Comparison of ENCODE assay signal across 25 mouse cellular contexts in the genomic region with DNA sequence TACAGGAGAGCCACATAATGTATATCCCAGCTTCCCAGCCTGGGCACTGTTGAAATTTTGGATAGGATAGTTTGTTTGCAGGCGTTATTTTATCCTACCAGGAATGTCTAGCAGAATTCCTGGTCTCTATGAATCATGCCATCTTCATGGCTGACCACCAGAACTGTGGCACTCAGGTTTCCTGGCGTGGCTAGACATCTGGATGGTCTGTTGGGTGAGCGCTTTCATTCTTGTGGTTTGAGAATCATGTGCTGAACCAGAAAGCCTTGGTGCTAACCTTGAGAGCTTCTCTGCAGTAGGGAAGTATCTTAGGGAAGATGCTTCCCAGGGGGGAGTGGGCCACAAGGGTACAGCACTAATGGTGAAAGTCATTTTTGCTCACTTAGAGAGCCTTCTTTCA. TPM values are rescaled to one million over a fixed set of nuclear protein-coding genes. Genes with fewer than 3 reads are reported as not detected.
DNase-seq lines count a peak whose midpoint lies in the region; ATAC-seq and TF ChIP-seq lines count a peak whose summit lies in the region.
"Had no signal": no experiment of that assay in that cellular context is flagged by ENCODE, and none has a peak within 500 bp of the region (broad histone marks: within the 10 kb centered on the region; RNA-seq: fewer than 3 reads in every experiment).

No protein-coding gene starts in this region.

- H3K27ac ChIP-seq in ES-Bruce4 (ENCODE audit: insufficient read depth, low read length), result peak overlapping the region; percentile 13; the same call in 1 of the 2 replicates
- H3K27ac ChIP-seq in thymus, adult 2 months (ENCODE audit: control insufficient read depth, insufficient read depth, low read length), result no peak overlapping the region
- H3K27ac ChIP-seq: heart, embryonic 13.5 days; hindbrain, embryonic 14.5 days; hindbrain, postnatal 0 days had no signal

- no peak for TF ChIP-seq POLR2A in ES-Bruce4 (IDR thresholded peaks at IDR 0.05; ENCODE audit: insufficient read depth, low read length)
- no peak for TF ChIP-seq POLR2A in thymus, adult 2 months (IDR thresholded peaks at IDR 0.05; ENCODE audit: control insufficient read depth, extremely low read depth, insufficient read depth, low read length, poor library complexity)

- CTCF ChIA-PET in Patski (lab: Charles Lee), result interaction anchor here (0.8 kb wide), 1 partner anchor 29 kb away, joined by 3 read pairs; no protein-coding TSS in a partner anchor

- H3K9ac ChIP-seq in ES-Bruce4 (ENCODE audit: low read depth, poor library complexity, severe bottlenecking), result no peak overlapping the region
- H3K9ac ChIP-seq: forebrain, postnatal 0 days; heart, embryonic 13.5 days; hindbrain, embryonic 14.5 days had no signal

- TF ChIP-seq EP300 in ES-Bruce4 (IDR thresholded peaks at IDR 0.05; ENCODE audit: insufficient read depth, low read depth, low read length), result no peak

- peak; percentile 57 for ATAC-seq in Patski
- ATAC-seq: CD4-positive, CD25-positive, alpha-beta regulatory T cell, adult 4 months; forebrain, embryonic 14.5 days; forebrain, postnatal 0 days; hindbrain, postnatal 0 days; inflammation-experienced regulatory T-cells, adult 6 months; intestine, embryonic 16.5 days had no signal

- POLR2A ChIA-PET in Patski (lab: Charles Lee), result no interaction called here

- H3K36me3 ChIP-seq in ES-Bruce4 (ENCODE audit: control insufficient read depth, insufficient read depth, low read length, poor library complexity, severe bottlenecking), result peaks cover 19% of the 10 kb centered on the region
- H3K36me3 ChIP-seq in thymus, adult 2 months (ENCODE audit: control insufficient read depth, insufficient read depth, low read length), result peaks cover 9% of the 10 kb centered on the region

- TF ChIP-seq CTCF in ES-Bruce4 (IDR thresholded peaks at IDR 0.05; ENCODE audit: low read depth, low read length), result no peak
- no peak for TF ChIP-seq CTCF in Patski (IDR thresholded peaks at IDR 0.05)
- no peak for TF ChIP-seq CTCF in thymus, adult 2 months (IDR thresholded peaks at IDR 0.05; ENCODE audit: borderline replicate concordance, control insufficient read depth, extremely low read depth, insufficient read depth, low read length, poor library complexity)

- intact Hi-C loops in gastrocnemius, postnatal 36 days (cut with DNase I), result no loop called here

- H3K9me3 ChIP-seq in ES-Bruce4 (replicated peaks; ENCODE audit: control insufficient read depth, insufficient read depth, low read length, poor library complexity, severe bottlenecking), result peaks cover 30% of the 10 kb centered on the region
- H3K9me3 ChIP-seq: heart, embryonic 13.5 days had no signal

- H3K4me3 ChIP-seq in ES-Bruce4 (ENCODE audit: low read depth, low read length), result no peak overlapping the region
- no peak overlapping the region for H3K4me3 ChIP-seq in thymus, adult 2 months (ENCODE audit: control insufficient read depth, insufficient read depth, low read length)
- H3K4me3 ChIP-seq: heart, embryonic 13.5 days had no signal

- DNase-seq in 3134 (ENCODE audit: extremely low read depth, insufficient read length, low spot score) (peak; percentile 21), 3T3-L1 (ENCODE audit: low read depth, low spot score) (peak; percentile 77), Patski (ENCODE audit: low read depth, low spot score) (no peak)
- no peak for DNase-seq in gastrocnemius, postnatal 36 days
- DNase-seq in thymus, adult 2 months, result no peak
- no peak for DNase-seq in gastrocnemius, postnatal 4 days (ENCODE audit: low spot score in 2 of 2)
- DNase-seq: adrenal gland, postnatal 10 days; adrenal gland, postnatal 36 days; cerebellum, adult 18-20 months; cerebellum, adult 9-10 months; cerebellum, postnatal 14 days; forebrain, postnatal 0 days; gastrocnemius, postnatal 25 days; heart, adult 18-20 months; heart, postnatal 14 days; heart, postnatal 4 days; kidney, adult 18-20 months had no signal

- H3K4me1 ChIP-seq in ES-Bruce4 (ENCODE audit: control insufficient read depth, insufficient read depth, low read length), result no peaks in the 10 kb centered on the region
- peaks cover 3% of the 10 kb centered on the region for H3K4me1 ChIP-seq in thymus, adult 2 months (replicated peaks; ENCODE audit: control insufficient read depth, insufficient read depth, low read length)

- 84% methylated on average over 3 of the region's 3 CpGs for WGBS in thymus, adult 2 months

- in situ Hi-C loops in Patski (cut with MboI; ENCODE audit: low pct_unique_long_range_greater_than_20kb), result no loop called here

- H3K27me3 ChIP-seq in ES-Bruce4 (ENCODE audit: control insufficient read depth, insufficient read depth, low read length, poor library complexity, severe bottlenecking) (no peaks in the 10 kb centered on the region), Patski (no peaks in the 10 kb centered on the region)
- H3K27me3 ChIP-seq in thymus, adult 2 months (ENCODE audit: control insufficient read depth, insufficient read depth, low read length), result no peaks in the 10 kb centered on the region
- H3K27me3 ChIP-seq: heart, embryonic 13.5 days had no signal

RNA-seq across cellular contexts. Expression of gene Slc10a7, which starts 6.0 kb away (rescaled TPM):
- 19.1 and 19.6 TPM in 2 replicates for polyA plus RNA-seq in ES-Bruce4 (2011; ENCODE audit: insufficient read depth, insufficient read length, low read depth, missing spikeins)
- 14.2 TPM for polyA plus RNA-seq in Patski (2021)
- total RNA-seq in gastrocnemius, postnatal 36 days (2021), result 1 to 10 TPM; 3.3 to 4.5 TPM
- 22.1 and 24.3 TPM in 2 replicates for polyA plus RNA-seq in thymus, adult 2 months (2012; rRNA removed)
- 10 to 100 TPM; 14.7 to 18.3 TPM for total RNA-seq in gastrocnemius, postnatal 4 days (2021)

RNA-seq across cellular contexts. Expression of gene Rbmxl1, which starts 6.4 kb away (rescaled TPM):
- polyA plus RNA-seq in ES-Bruce4 (2011; ENCODE audit: insufficient read depth, insufficient read length, low read depth, missing spikeins), result 176 and 177 TPM in 2 replicates
- polyA plus RNA-seq in Patski (2021), result 106 TPM
- 10 to 100 TPM in 1 of 2 experiments, 1 to 10 TPM in 1; 9.3 to 11.5 TPM for total RNA-seq in gastrocnemius, postnatal 36 days (2021)
- polyA plus RNA-seq in thymus, adult 2 months (2012; rRNA removed), result 57.9 and 59.4 TPM in 2 replicates
- 10 to 100 TPM; 46.0 to 48.5 TPM for total RNA-seq in gastrocnemius, postnatal 4 days (2021)

Comparison
In these comparisons a context has a peak if more than half of its experiments do, and no peak if none do; other contexts are left out.
1. DNase-seq: peak in 3134 (single experiment) and 3T3-L1 (single experiment); none in Patski (single experiment), gastrocnemius, postnatal 36 days (0 of 2), thymus, adult 2 months (single experiment) and gastrocnemius, postnatal 4 days (0 of 2).